Mouse (Mus musculus): Measurements from ENCODE around the gene Apex2. TPM values are rescaled to one million over a fixed set of nuclear protein-coding genes. Genes with fewer than 3 reads are reported as not detected.

The Apex2 gene
- total RNA-seq, 1 experiment = 19.1 TPM

GRCm38 (mm10) chrX:150516015-150516414 is 73.7 kb downstream of the Apex2 start:
- Histone ChIP-seq H3K4me1 (ENCODE audit: control insufficient read depth in 2 of 2, insufficient read depth in 2 of 2, low read length in 2 of 2, poor library complexity in 1 of 2) (no peaks in the 10 kb centered on the region), H3K9ac (ENCODE audit: insufficient read depth, low read depth, low read length, poor library complexity, severe bottlenecking) (no peak overlapping the region), H3K36me3 (ENCODE audit: control insufficient read depth, insufficient read depth, low read length, poor library complexity, severe bottlenecking) (no peaks in the 10 kb centered on the region), H3K9me3 (ENCODE audit: control insufficient read depth, insufficient read depth, low read depth, low read length) (no peaks in the 10 kb centered on the region), H3K27ac (ENCODE audit: insufficient read depth, low read depth, low read length, poor library complexity, severe bottlenecking) (no peak overlapping the region), H3K4me3 (ENCODE audit: insufficient read depth in 1 of 2, low read depth in 1 of 2, low read length in 2 of 2, poor library complexity in 1 of 2, severe bottlenecking in 1 of 2) (no peak overlapping the region)
- in situ Hi-C loops (cut with MboI; ENCODE audit: low sequenced_read_pairs in 2 of 2, unreplicated experiment in 2 of 2) = loop anchor here (25.0 kb wide), 1 partner anchor 446 kb away; no protein-coding TSS in a partner anchor
- no peak for DNase-seq (ENCODE audit: low read depth, low spot score)
- no peak for TF ChIP-seq ZC3H11A (IDR thresholded peaks at IDR 0.05; ENCODE audit: borderline replicate concordance, low read depth, low read length)
- no peak for TF ChIP-seq CHD2 (IDR thresholded peaks at IDR 0.05; ENCODE audit: low read depth, low read length)
- TF ChIP-seq ZNF384 (IDR thresholded peaks at IDR 0.05; ENCODE audit: low read depth, low read length) = no peak
- TF ChIP-seq MAFK (IDR thresholded peaks at IDR 0.05; ENCODE audit: insufficient read depth, low read depth, low read length) = no peak

GRCm38 (mm10) chrX:150514127-150514526 is 75.5 kb downstream of the Apex2 start:
- no peak overlapping the region for H3K27ac ChIP-seq (ENCODE audit: insufficient read depth, low read depth, low read length, poor library complexity, severe bottlenecking)
- H3K36me3 ChIP-seq (ENCODE audit: control insufficient read depth, insufficient read depth, low read length, poor library complexity, severe bottlenecking) = no peaks in the 10 kb centered on the region
- no peak overlapping the region for H3K9ac ChIP-seq (ENCODE audit: insufficient read depth, low read depth, low read length, poor library complexity, severe bottlenecking)
- no peaks in the 10 kb centered on the region for H3K9me3 ChIP-seq (ENCODE audit: control insufficient read depth, insufficient read depth, low read depth, low read length)
- no peaks in the 10 kb centered on the region for H3K4me1 ChIP-seq (ENCODE audit: control insufficient read depth in 2 of 2, insufficient read depth in 2 of 2, low read length in 2 of 2, poor library complexity in 1 of 2)
- no peak overlapping the region for H3K4me3 ChIP-seq (ENCODE audit: insufficient read depth in 1 of 2, low read depth in 1 of 2, low read length in 2 of 2, poor library complexity in 1 of 2, severe bottlenecking in 1 of 2)
- in situ Hi-C loops (cut with MboI; ENCODE audit: low sequenced_read_pairs in 2 of 2, unreplicated experiment in 2 of 2) = loop anchor here (25.0 kb wide), 1 partner anchor 448 kb away; no protein-coding TSS in a partner anchor
- DNase-seq (ENCODE audit: low read depth, low spot score) = no peak
- no peak for TF ChIP-seq ZC3H11A (IDR thresholded peaks at IDR 0.05; ENCODE audit: borderline replicate concordance, low read depth, low read length)
- TF ChIP-seq MAFK (IDR thresholded peaks at IDR 0.05; ENCODE audit: insufficient read depth, low read depth, low read length) = no peak
- no peak for TF ChIP-seq ZNF384 (IDR thresholded peaks at IDR 0.05; ENCODE audit: low read depth, low read length)
- no peak for TF ChIP-seq HCFC1 (IDR thresholded peaks at IDR 0.05; ENCODE audit: borderline replicate concordance, insufficient read depth, low read length)
- TF ChIP-seq CHD2 (IDR thresholded peaks at IDR 0.05; ENCODE audit: low read depth, low read length) = no peak

GRCm38 (mm10) chrX:150511274-150511673 is 78.4 kb downstream of the Apex2 start:
- H3K36me3 ChIP-seq (ENCODE audit: control insufficient read depth, insufficient read depth, low read length, poor library complexity, severe bottlenecking) = no peaks in the 10 kb centered on the region
- TF ChIP-seq MAFK (IDR thresholded peaks at IDR 0.05; ENCODE audit: insufficient read depth, low read depth, low read length) (no peak), HCFC1 (IDR thresholded peaks at IDR 0.05; ENCODE audit: borderline replicate concordance, insufficient read depth, low read length) (no peak), CHD2 (IDR thresholded peaks at IDR 0.05; ENCODE audit: low read depth, low read length) (no peak), ZNF384 (IDR thresholded peaks at IDR 0.05; ENCODE audit: low read depth, low read length) (no peak), ZC3H11A (IDR thresholded peaks at IDR 0.05; ENCODE audit: borderline replicate concordance, low read depth, low read length) (no peak)
- H3K27ac ChIP-seq (ENCODE audit: insufficient read depth, low read depth, low read length, poor library complexity, severe bottlenecking) = no peak overlapping the region
- no peak overlapping the region for H3K4me3 ChIP-seq (ENCODE audit: insufficient read depth in 1 of 2, low read depth in 1 of 2, low read length in 2 of 2, poor library complexity in 1 of 2, severe bottlenecking in 1 of 2)
- H3K9me3 ChIP-seq (ENCODE audit: control insufficient read depth, insufficient read depth, low read depth, low read length) = no peaks in the 10 kb centered on the region
- no peak overlapping the region for H3K9ac ChIP-seq (ENCODE audit: insufficient read depth, low read depth, low read length, poor library complexity, severe bottlenecking)
- in situ Hi-C loops (cut with MboI; ENCODE audit: low sequenced_read_pairs in 2 of 2, unreplicated experiment in 2 of 2) = loop anchor here (25.0 kb wide), 1 partner anchor 451 kb away; no protein-coding TSS in a partner anchor
- H3K4me1 ChIP-seq (ENCODE audit: control insufficient read depth in 2 of 2, insufficient read depth in 2 of 2, low read length in 2 of 2, poor library complexity in 1 of 2) = no peaks in the 10 kb centered on the region
- no peak for DNase-seq (ENCODE audit: low read depth, low spot score)

GRCm38 (mm10) chrX:150510631-150511030 is 79.0 kb downstream of the Apex2 start:
- H3K9ac ChIP-seq (ENCODE audit: insufficient read depth, low read depth, low read length, poor library complexity, severe bottlenecking) = no peak overlapping the region

More at GRCm38 (mm10) chrX:150510631-150511030, 79.0 kb downstream of the Apex2 start:
- H3K4me3 ChIP-seq (ENCODE audit: insufficient read depth in 1 of 2, low read depth in 1 of 2, low read length in 2 of 2, poor library complexity in 1 of 2, severe bottlenecking in 1 of 2) = no peak overlapping the region
- TF ChIP-seq ZNF384 (IDR thresholded peaks at IDR 0.05; ENCODE audit: low read depth, low read length) (no peak), CHD2 (IDR thresholded peaks at IDR 0.05; ENCODE audit: low read depth, low read length) (no peak), ZC3H11A (IDR thresholded peaks at IDR 0.05; ENCODE audit: borderline replicate concordance, low read depth, low read length) (no peak), HCFC1 (IDR thresholded peaks at IDR 0.05; ENCODE audit: borderline replicate concordance, insufficient read depth, low read length) (no peak), MAFK (IDR thresholded peaks at IDR 0.05; ENCODE audit: insufficient read depth, low read depth, low read length) (no peak)
- no peaks in the 10 kb centered on the region for H3K36me3 ChIP-seq (ENCODE audit: control insufficient read depth, insufficient read depth, low read length, poor library complexity, severe bottlenecking)
- no peaks in the 10 kb centered on the region for H3K4me1 ChIP-seq (ENCODE audit: control insufficient read depth in 2 of 2, insufficient read depth in 2 of 2, low read length in 2 of 2, poor library complexity in 1 of 2)
- H3K9me3 ChIP-seq (ENCODE audit: control insufficient read depth, insufficient read depth, low read depth, low read length) = no peaks in the 10 kb centered on the region
- no peak for DNase-seq (ENCODE audit: low read depth, low spot score)
- no peak overlapping the region for H3K27ac ChIP-seq (ENCODE audit: insufficient read depth, low read depth, low read length, poor library complexity, severe bottlenecking)
- in situ Hi-C loops (cut with MboI; ENCODE audit: low sequenced_read_pairs in 2 of 2, unreplicated experiment in 2 of 2) = loop anchor here (25.0 kb wide), 1 partner anchor 452 kb away; no protein-coding TSS in a partner anchor

Measured in ES-E14 (cell line).